Mouse (Mus musculus) bone marrow macrophage, adult 2 months (primary cell): ENCODE results near the gene Tns3. TPM values are rescaled to one million over a fixed set of nuclear protein-coding genes. Genes with fewer than 3 reads are reported as not detected.

ENCODE experiments used
- H3K27ac ChIP-seq: 2 replicates; pipeline ENCODE4 v1.5.1; 2012; ENCODE audit warnings: low read depth, low read length; ENCODE audit not compliant: insufficient read depth
- H3K4me1 ChIP-seq: 2 replicates; pipeline ENCODE4 v1.6.1; 2012; ENCODE audit warnings: low read length; ENCODE audit not compliant: control insufficient read depth, insufficient read depth
- H3K4me3 ChIP-seq: 2 replicates; pipeline ENCODE4 v1.5.1; 2012; ENCODE audit warnings: mild to moderate bottlenecking, low read length, moderate library complexity; ENCODE audit not compliant: insufficient read depth
- CTCF ChIP-seq: IDR thresholded peaks from 2 replicates; pipeline ENCODE4 v1.5.1; 2012; ENCODE audit warnings: low read depth, mild to moderate bottlenecking, low read length, moderate library complexity
- POLR2A ChIP-seq: IDR thresholded peaks from 2 replicates; pipeline ENCODE4 v1.6.1; 2012; ENCODE audit warnings: mild to moderate bottlenecking, low read depth, low read length, borderline replicate concordance
- polyA plus RNA-seq: library from polyadenylated mRNA; stranded (reverse); fragments of >200 nt; gene quantifications from 2 replicates; pipeline ENCODE4 v1.2.4, GENCODE M21; 2012; ENCODE audit not compliant: missing spikeins, insufficient read depth, insufficient read length

The Tns3 gene
- polyA plus RNA-seq, 1 experiment = 102 TPM

GRCm38 (mm10) chr11:8467403-8468160 lies 196.8 kb downstream of the Tns3 start:
- Histone ChIP-seq H3K27ac (no peak overlapping the region), H3K4me1 (no peaks in the 10 kb centered on the region), H3K4me3 (no peak overlapping the region)
- no peak for TF ChIP-seq CTCF
- TF ChIP-seq POLR2A = no peak

GRCm38 (mm10) chr11:8463866-8464265 lies 200.5 kb downstream of the Tns3 start:
- no peak for TF ChIP-seq CTCF
- no peak for TF ChIP-seq POLR2A
- Histone ChIP-seq H3K4me3 (no peak overlapping the region), H3K27ac (no peak overlapping the region), H3K4me1 (no peaks in the 10 kb centered on the region)

- TF ChIP-seq POLR2A (no peak), CTCF (no peak)
- H3K4me1 ChIP-seq = no peaks in the 10 kb centered on the region
- H3K27ac ChIP-seq = no peak overlapping the region
- H3K4me3 ChIP-seq = no peak overlapping the region
Measured at GRCm38 (mm10) chr11:8462827-8463405, 201.4 kb downstream of the Tns3 start.

- no peak for TF ChIP-seq CTCF
- no peak for TF ChIP-seq POLR2A
- Histone ChIP-seq H3K4me3 (no peak overlapping the region), H3K4me1 (peaks cover 12% of the 10 kb centered on the region), H3K27ac (no peak overlapping the region)
Measured at GRCm38 (mm10) chr11:8460835-8461234, 203.5 kb downstream of the Tns3 start.

GRCm38 (mm10) chr11:8457951-8458350 lies 206.4 kb downstream of the Tns3 start:
- H3K27ac ChIP-seq = no peak overlapping the region
- TF ChIP-seq CTCF (no peak), POLR2A (no peak)
- no peak overlapping the region for H3K4me3 ChIP-seq
- H3K4me1 ChIP-seq = peaks cover 18% of the 10 kb centered on the region

GRCm38 (mm10) chr11:8456586-8457285 lies 207.6 kb downstream of the Tns3 start:
- no peak for TF ChIP-seq POLR2A
- TF ChIP-seq CTCF = no peak
- H3K4me1 ChIP-seq = peaks cover 18% of the 10 kb centered on the region
- peak overlapping the region; percentile 22; the same call in 1 of the 2 replicates for H3K27ac ChIP-seq
- no peak overlapping the region for H3K4me3 ChIP-seq

- Histone ChIP-seq H3K4me3 (no peak overlapping the region), H3K27ac (no peak overlapping the region)
- no peak for TF ChIP-seq POLR2A
- TF ChIP-seq CTCF = no peak
Measured at GRCm38 (mm10) chr11:8455650-8456049, 208.7 kb downstream of the Tns3 start.

GRCm38 (mm10) chr11:8453252-8453651 lies 211.1 kb downstream of the Tns3 start:
- TF ChIP-seq POLR2A = no peak
- no peak for TF ChIP-seq CTCF
- Histone ChIP-seq H3K4me3 (no peak overlapping the region), H3K4me1 (peaks cover 18% of the 10 kb centered on the region), H3K27ac (no peak overlapping the region)

More at GRCm38 (mm10) chr11:8455650-8456049, 208.7 kb downstream of the Tns3 start:
- H3K4me1 ChIP-seq = peaks cover 18% of the 10 kb centered on the region

- no peak for TF ChIP-seq POLR2A
- TF ChIP-seq CTCF = no peak
- no peak overlapping the region for H3K27ac ChIP-seq
- H3K4me3 ChIP-seq = no peak overlapping the region
- H3K4me1 ChIP-seq = peaks cover 19% of the 10 kb centered on the region
Measured at GRCm38 (mm10) chr11:8451597-8452201, 212.6 kb downstream of the Tns3 start.

GRCm38 (mm10) chr11:8450540-8450939 lies 213.8 kb downstream of the Tns3 start:
- TF ChIP-seq CTCF (no peak), POLR2A (no peak)
- Histone ChIP-seq H3K27ac (no peak overlapping the region), H3K4me3 (no peak overlapping the region), H3K4me1 (peaks cover 13% of the 10 kb centered on the region)
